Mouse (Mus musculus) intestine, postnatal 0 days (tissue): Measurements from ENCODE around the gene H2-M3. TPM values are rescaled to one million over a fixed set of nuclear protein-coding genes. Genes with fewer than 3 reads are reported as not detected.

Experiments
- ATAC-seq: fragments of 200-750 bp; cut with Nextera tagmentation; 2 replicates; pipeline ENCODE4 v1.8.0; 2017; ENCODE audit warnings: mild to moderate bottlenecking, moderate TSS enrichment, moderate library complexity
- H3K27ac ChIP-seq: fragments of 300-500 bp; sonication (generic); 2 replicates; pipeline ENCODE4 v1.5.1; 2014; ENCODE audit warnings: mild to moderate bottlenecking, low read depth, low read length, moderate library complexity
- H3K27me3 ChIP-seq: fragments of 300-500 bp; sonication (generic); replicated peaks from 2 replicates; pipeline ENCODE4 v1.6.1; 2014; ENCODE audit warnings: low read length, mixed read lengths; ENCODE audit not compliant: control insufficient read depth, insufficient read depth
- H3K36me3 ChIP-seq: fragments of 300-500 bp; sonication (generic); 2 replicates; pipeline ENCODE4 v1.6.1; 2014; ENCODE audit warnings: mild to moderate bottlenecking, moderate library complexity; ENCODE audit not compliant: control insufficient read depth, insufficient read depth
- H3K4me1 ChIP-seq: fragments of 300-500 bp; sonication (generic); replicated peaks from 2 replicates; pipeline ENCODE4 v1.6.1; 2014; ENCODE audit warnings: antibody characterized with exemption, low read length, mixed read lengths; ENCODE audit not compliant: control insufficient read depth, insufficient read depth
- H3K4me2 ChIP-seq: fragments of 300-500 bp; sonication (generic); replicated peaks from 2 replicates; pipeline ENCODE4 v1.6.1; 2014; ENCODE audit warnings: low read depth, mild to moderate bottlenecking, moderate library complexity
- H3K4me3 ChIP-seq: fragments of 300-500 bp; sonication (generic); 2 replicates; pipeline ENCODE4 v1.5.1; 2014; ENCODE audit warnings: low read depth, low read length
- H3K9ac ChIP-seq: fragments of 300-500 bp; sonication (generic); 2 replicates; pipeline ENCODE4 v1.6.1; 2014; ENCODE audit warnings: mild to moderate bottlenecking, low read depth, low read length
- H3K9me3 ChIP-seq: fragments of 300-500 bp; sonication (generic); 2 replicates; pipeline ENCODE4 v1.6.1; 2016; ENCODE audit warnings: mixed run types; ENCODE audit not compliant: control insufficient read depth
- CTCF ChIP-seq: sonication (generic); IDR thresholded peaks from 2 replicates; pipeline ENCODE4 v1.5.1; 2016; ENCODE audit warnings: low read depth, mild to moderate bottlenecking, control low read depth, antibody characterized with exemption, moderate library complexity
- WGBS: fragments of 180-500 bp; shearing (Covaris S2); extraction: QIAGEN DNeasy Blood & Tissue Kit; methylation state at CpG from one replicate; pipeline ENCODE4 v1.1.7; 2014; 5-methylcytosine and 5-hydroxymethylcytosine counted together
- polyA plus RNA-seq: library from polyadenylated mRNA; unstranded; fragments of >200 nt; fragmentation: Nextera tagmentation; extraction: Ambion mirVana; gene quantifications from 2 replicates; pipeline ENCODE4 v1.2.1, GENCODE M21; 2015

The H2-M3 gene
- polyA plus RNA-seq, 1 experiment from 2014 or later, result 3.4 TPM

DNA sequence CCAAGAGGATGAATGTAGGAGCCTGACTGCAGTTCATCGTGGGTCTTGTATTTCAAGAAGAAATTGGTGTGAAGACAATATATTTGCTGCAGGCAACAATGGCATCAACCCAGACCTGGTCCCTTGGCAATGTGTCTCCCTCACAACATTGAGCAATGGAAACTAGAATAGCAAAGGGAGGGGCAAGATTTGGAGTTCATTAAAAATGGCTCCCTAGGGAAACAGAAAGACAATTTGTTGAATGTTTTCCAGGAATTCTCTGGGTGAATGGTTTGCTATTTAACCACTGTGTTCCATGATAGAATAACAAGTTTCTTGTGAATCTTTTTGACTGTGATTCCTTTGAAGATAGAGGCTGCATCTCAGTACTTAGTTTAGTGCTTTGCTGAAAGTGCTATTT is 6.4 kb upstream of the H2-M3 start, which contains the start of gene Olfr98:
Gene Olfr98 (minus strand): TSS at position 124 of the 400 bp plus-strand sequence.
- no peak within 1 kb of the TSS for H3K4me3 ChIP-seq
- no peak for ATAC-seq
- no peaks in the 10 kb centered on the region for H3K36me3 ChIP-seq
- H3K9ac ChIP-seq, result no peak within 1 kb of the TSS
- H3K27ac ChIP-seq, result no peak within 1 kb of the TSS
- H3K4me1 ChIP-seq, result no peaks in the 10 kb centered on the region
- no peak within 1 kb of the TSS for H3K4me2 ChIP-seq
- WGBS, result 85% methylated on average over 1 of the region's 1 CpGs
- no peaks in the 10 kb centered on the region for H3K27me3 ChIP-seq
- TF ChIP-seq CTCF, result no peak
- H3K9me3 ChIP-seq, result no peaks in the 10 kb centered on the region

DNA sequence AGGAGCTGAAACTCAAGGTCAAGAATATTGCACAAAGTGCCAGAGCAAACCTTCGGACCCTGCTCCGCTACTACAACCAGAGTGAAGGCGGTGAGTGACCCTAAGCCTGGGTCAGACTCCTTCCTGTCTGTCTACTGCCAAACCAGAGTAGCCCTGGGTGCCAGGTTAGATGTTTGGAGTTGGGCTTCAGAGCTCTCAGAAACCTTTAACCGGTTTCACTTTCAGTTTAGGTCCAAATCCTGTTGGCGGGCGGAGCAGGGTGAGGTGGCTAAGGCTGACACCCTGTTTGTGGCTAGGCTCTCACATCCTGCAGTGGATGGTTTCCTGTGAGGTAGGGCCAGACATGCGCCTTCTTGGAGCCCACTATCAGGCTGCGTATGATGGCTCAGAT is 677 bp downstream of the H2-M3 start:
- Histone ChIP-seq H3K4me2 (peak overlapping the region; percentile 97), H3K9ac (peak overlapping the region; percentile 48; the same call in 1 of the 2 replicates), H3K4me1 (no peaks in the 10 kb centered on the region), H3K27ac (no peak overlapping the region), H3K36me3 (no peaks in the 10 kb centered on the region), H3K9me3 (no peaks in the 10 kb centered on the region), H3K27me3 (no peaks in the 10 kb centered on the region), H3K4me3 (peak overlapping the region; percentile 74)
- no peak for TF ChIP-seq CTCF
- WGBS, result 39% methylated on average over 8 of the region's 8 CpGs
- peak; percentile 62 for ATAC-seq

DNA sequence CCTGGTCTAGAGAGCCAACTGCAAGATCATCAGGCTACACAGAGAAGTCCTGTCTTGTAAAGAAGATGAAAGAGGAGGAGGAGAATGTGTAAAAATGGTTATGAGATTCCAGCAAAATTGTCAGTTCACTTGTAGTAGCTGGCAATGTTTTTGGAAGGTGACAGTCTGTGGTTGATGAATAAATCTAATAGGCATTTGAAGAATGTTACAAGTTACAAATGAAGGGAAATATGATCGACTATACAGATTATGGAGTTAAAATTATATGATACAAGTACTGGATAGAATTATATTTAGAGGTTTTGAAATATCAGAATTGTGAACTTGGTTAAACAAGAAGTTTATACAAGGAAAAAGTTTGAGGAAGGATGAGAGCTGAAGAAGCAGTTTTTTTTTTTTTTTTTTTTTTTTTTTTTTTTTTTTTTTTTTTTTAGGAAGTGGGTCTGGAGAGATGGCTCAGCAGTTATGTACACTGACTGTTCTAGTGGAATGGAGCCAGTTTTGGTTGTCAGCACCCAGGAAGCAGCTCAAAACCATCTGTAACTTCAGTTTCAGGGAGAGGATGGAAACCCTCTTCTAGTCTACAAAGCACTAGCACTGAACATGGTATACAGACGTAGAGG is 5.7 kb downstream of the H2-M3 start:
- Histone ChIP-seq H3K9me3 (no peaks in the 10 kb centered on the region), H3K4me2 (no peak overlapping the region), H3K9ac (no peak overlapping the region), H3K27ac (no peak overlapping the region), H3K4me1 (no peaks in the 10 kb centered on the region), H3K27me3 (no peaks in the 10 kb centered on the region), H3K4me3 (no peak overlapping the region), H3K36me3 (no peaks in the 10 kb centered on the region)
- no peak for ATAC-seq
- 77% methylated on average over 2 of the region's 2 CpGs for WGBS
- no peak for TF ChIP-seq CTCF

DNA sequence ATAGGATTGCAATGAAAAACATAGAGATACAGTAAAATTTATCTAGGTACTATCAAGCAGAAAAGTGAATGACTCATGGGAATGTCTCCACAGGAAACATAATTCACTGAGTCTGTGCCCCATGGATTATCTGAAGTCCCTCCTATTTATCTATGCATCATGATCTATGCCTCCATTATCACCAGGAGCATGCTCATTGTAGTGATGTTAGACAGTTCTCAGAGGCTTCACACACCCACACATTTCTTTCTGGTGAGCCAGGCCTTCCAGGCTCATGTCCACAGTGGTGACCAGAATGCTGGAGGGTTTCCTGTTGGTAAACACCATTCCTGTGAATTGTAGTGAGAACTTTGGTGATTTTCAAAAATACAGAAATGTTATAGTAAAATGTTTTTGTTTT is 6.6 kb downstream of the H2-M3 start:
- ATAC-seq, result no peak
- no peak overlapping the region for H3K4me2 ChIP-seq
- no peak overlapping the region for H3K4me3 ChIP-seq
- H3K9ac ChIP-seq, result no peak overlapping the region
- no peak overlapping the region for H3K27ac ChIP-seq
- no peaks in the 10 kb centered on the region for H3K4me1 ChIP-seq
- TF ChIP-seq CTCF, result no peak
- no peaks in the 10 kb centered on the region for H3K36me3 ChIP-seq
- H3K27me3 ChIP-seq, result no peaks in the 10 kb centered on the region
- no peaks in the 10 kb centered on the region for H3K9me3 ChIP-seq

DNA sequence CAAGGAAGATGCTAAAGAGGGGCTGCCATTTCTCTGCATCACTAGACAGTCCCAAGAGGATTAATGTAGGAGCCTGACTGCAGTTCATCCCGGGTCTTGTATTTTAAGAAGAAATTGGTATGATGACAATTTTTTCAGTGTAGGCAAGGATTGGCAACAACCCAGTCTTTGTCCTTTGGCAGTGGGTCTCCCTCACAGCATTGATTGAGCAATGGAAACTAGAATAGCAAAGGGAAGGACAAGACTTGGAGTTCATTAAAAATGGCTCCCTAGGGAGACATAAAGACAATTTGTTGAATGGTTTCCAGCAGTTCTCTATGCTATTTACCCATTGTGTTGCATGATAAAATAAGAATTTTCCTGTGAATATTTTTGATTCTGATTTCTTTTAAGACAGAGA is 10.3 kb downstream of the H2-M3 start:
- no peak overlapping the region for H3K4me2 ChIP-seq
- WGBS, result 92% methylated on average over 1 of the region's 1 CpGs
- H3K27me3 ChIP-seq, result no peaks in the 10 kb centered on the region
- no peaks in the 10 kb centered on the region for H3K9me3 ChIP-seq
- no peaks in the 10 kb centered on the region for H3K4me1 ChIP-seq
- H3K9ac ChIP-seq, result no peak overlapping the region
- TF ChIP-seq CTCF, result no peak
- no peak overlapping the region for H3K4me3 ChIP-seq
- ATAC-seq, result no peak
- H3K27ac ChIP-seq, result no peak overlapping the region
- no peaks in the 10 kb centered on the region for H3K36me3 ChIP-seq

- H3K4me1 ChIP-seq, result no peaks in the 10 kb centered on the region
- no peaks in the 10 kb centered on the region for H3K27me3 ChIP-seq
- H3K36me3 ChIP-seq, result no peaks in the 10 kb centered on the region
- no peak for ATAC-seq
- H3K9me3 ChIP-seq, result no peaks in the 10 kb centered on the region
- 83% methylated on average over 1 of the region's 1 CpGs for WGBS
- H3K4me3 ChIP-seq, result no peak within 1 kb of the TSS
- no peak within 1 kb of the TSS for H3K4me2 ChIP-seq
- H3K9ac ChIP-seq, result no peak within 1 kb of the TSS
- no peak within 1 kb of the TSS for H3K27ac ChIP-seq
- TF ChIP-seq CTCF, result no peak
Observed at GRCm38 (mm10) chr17:37283360-37283759, 13.3 kb downstream of the H2-M3 start, which contains the start of gene Olfr99. Gene Olfr99, minus strand, starts transcription at chr17:37283460.
